Mouse (Mus musculus) brain, embryonic 14.5 days (tissue): ENCODE measurements at regions not wholly inside any gene's neighbourhood (a gene's known extent, or its start where the extent isn't known, plus 50 kb on each side); places are given as distances from the start of the nearest gene placed in this dataset.

ENCODE experiments used
- CTCF ChIP-seq: fragments of 200-500 bp; IDR thresholded peaks from 2 replicates; pipeline ENCODE4 v1.5.1; 2012; ENCODE audit warnings: inconsistent platforms, mild to moderate bottlenecking, moderate library complexity, borderline replicate concordance; ENCODE audit not compliant: insufficient read depth, insufficient read length; ENCODE audit errors: extremely low read depth
- POLR2A ChIP-seq: fragments of 200-500 bp; IDR thresholded peaks from 2 replicates; pipeline ENCODE4 v1.6.1; 2012; ENCODE audit warnings: mild to moderate bottlenecking, inconsistent platforms, borderline replicate concordance; ENCODE audit not compliant: poor library complexity, insufficient read depth, insufficient read length, severe bottlenecking; ENCODE audit errors: extremely low read depth

DNA sequence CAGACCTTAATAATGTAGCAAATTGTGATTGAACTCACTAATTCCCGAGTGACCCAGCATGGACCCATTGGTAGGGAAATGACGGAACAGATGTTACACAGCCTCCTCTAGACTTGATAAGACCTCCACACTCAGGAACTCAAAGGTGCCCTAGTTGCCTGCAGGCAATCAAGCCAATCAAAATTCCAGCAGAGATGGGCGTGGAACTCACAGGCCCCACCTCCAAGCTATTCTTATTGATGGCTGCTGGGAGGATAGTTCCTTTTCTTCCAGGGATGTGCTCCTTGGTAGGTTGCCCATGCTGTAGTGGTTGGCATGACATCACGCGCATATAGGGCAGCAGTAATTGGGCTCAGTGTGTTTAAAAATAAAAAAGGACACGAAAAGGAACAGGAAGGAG lies 194.4 kb upstream of the Ift57 start:
- TF ChIP-seq POLR2A (no peak), CTCF (no peak)
